Mouse (Mus musculus) kidney, adult 2 months (tissue): ENCODE results near the gene Rbsn. TPM values are rescaled to one million over a fixed set of nuclear protein-coding genes. Genes with fewer than 3 reads are reported as not detected.
A peak's percentile ranks its signal among the peaks of the same experiment; 100 is the strongest.

Experiments
- DNase-seq: peaks from one replicate; pipeline ENCODE4 v3.0.0; 2021
- H3K27ac ChIP-seq: fragments of 200-500 bp; 2 replicates; pipeline ENCODE4 v1.5.1; 2012; ENCODE audit warnings: low read depth, low read length, control low read depth, inconsistent platforms; ENCODE audit not compliant: insufficient read depth
- H3K27me3 ChIP-seq: fragments of 200-500 bp; replicated peaks from 2 replicates; pipeline ENCODE4 v1.6.1; 2012; ENCODE audit warnings: mild to moderate bottlenecking, moderate library complexity, low read length, inconsistent platforms; ENCODE audit not compliant: control insufficient read depth, insufficient read depth
- H3K36me3 ChIP-seq: fragments of 200-500 bp; 2 replicates; pipeline ENCODE4 v1.6.1; 2012; ENCODE audit warnings: mild to moderate bottlenecking, moderate library complexity, low read length, inconsistent platforms; ENCODE audit not compliant: control insufficient read depth, insufficient read depth
- H3K4me1 ChIP-seq: fragments of 200-500 bp; 2 replicates; pipeline ENCODE4 v1.6.1; 2011; ENCODE audit warnings: low read length; ENCODE audit not compliant: control insufficient read depth, insufficient read depth
- H3K4me3 ChIP-seq: fragments of 200-500 bp; 2 replicates; pipeline ENCODE4 v1.5.1; 2011; ENCODE audit warnings: mild to moderate bottlenecking, low read depth, low read length, control low read depth; ENCODE audit not compliant: insufficient read depth
- CTCF ChIP-seq: fragments of 200-500 bp; conservative IDR thresholded peaks from 2 replicates; pipeline ENCODE4 v1.5.1; 2011; ENCODE audit warnings: low read depth, mild to moderate bottlenecking, control low read depth, low read length, moderate library complexity, mixed read lengths; ENCODE audit not compliant: insufficient read depth, insufficient read length
- POLR2A ChIP-seq: fragments of 200-500 bp; IDR thresholded peaks from one replicate; pipeline ENCODE4 v1.6.1; 2011; ENCODE audit warnings: low read depth, low read length, control low read depth
- whole genome bisulfite sequencing: fragments of 180-500 bp; shearing (Covaris S2); methylation state at CpG from one replicate; pipeline ENCODE4 v1.1.7; 2018; 5-methylcytosine and 5-hydroxymethylcytosine counted together
- polyA plus RNA-seq: library from polyadenylated mRNA; depleted of rRNA; stranded (reverse); fragments of >200 nt; gene quantifications from 2 replicates; pipeline ENCODE4 v1.2.3, GENCODE M21; 2012; rRNA removed

Rbsn gene
- polyA plus RNA-seq, 1 experiment: 10.5 TPM

DNA sequence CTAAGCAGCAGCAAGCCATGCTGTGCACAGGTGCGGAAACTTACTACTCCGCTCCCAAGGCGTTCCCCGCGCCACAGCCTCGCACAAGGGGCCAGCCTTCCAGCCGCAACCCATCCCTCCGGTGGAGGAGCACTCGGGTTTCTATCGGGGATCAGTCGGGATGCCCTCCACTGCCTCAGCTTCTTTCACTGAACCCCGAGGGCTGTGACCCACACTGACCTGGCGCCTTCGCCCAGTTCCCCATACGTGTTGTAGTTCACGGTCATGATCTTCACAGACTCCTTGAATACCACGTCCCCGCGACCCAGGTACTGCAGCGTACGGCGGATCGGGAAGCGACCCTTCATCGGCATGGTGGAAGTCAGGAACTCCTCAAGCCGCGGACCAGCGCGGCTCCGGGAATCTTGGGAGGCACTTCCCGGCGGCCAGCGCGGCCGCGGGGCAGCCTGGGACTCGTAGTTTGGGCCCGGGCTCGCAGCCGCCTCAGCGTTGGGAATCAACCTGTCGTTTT is 31.0 kb downstream of the Rbsn start, which contains the start of gene Mrps25:
Gene Mrps25, minus strand, starts transcription at position 413 of the 511 bp plus-strand sequence.
- H3K27ac ChIP-seq: no peak within 1 kb of the TSS

GRCm38 (mm10) chr6:92176450-92176849 is 38.3 kb downstream of the Rbsn start:
- TF ChIP-seq POLR2A (no peak), CTCF (no peak)
- DNase-seq: no peak
- H3K4me1 ChIP-seq: no peaks in the 10 kb centered on the region
- peaks cover 3% of the 10 kb centered on the region for H3K36me3 ChIP-seq
- H3K27ac ChIP-seq: no peak overlapping the region
- no peak overlapping the region for H3K4me3 ChIP-seq
- H3K27me3 ChIP-seq: no peaks in the 10 kb centered on the region
- WGBS: 93% methylated on average over 1 of the region's 1 CpGs

More for the DNA sequence above, 31.0 kb downstream of the Rbsn start, which contains the start of gene Mrps25:
- TF ChIP-seq POLR2A (peak; percentile 53), CTCF (no peak)
- under 1% methylated on average over 42 of the region's 42 CpGs for WGBS
- H3K4me1 ChIP-seq: peaks cover 5% of the 10 kb centered on the region
- peak within 1 kb of the TSS; percentile 87 for H3K4me3 ChIP-seq
- no peaks in the 10 kb centered on the region for H3K27me3 ChIP-seq
- peak; percentile 76 for DNase-seq
- H3K36me3 ChIP-seq: no peaks in the 10 kb centered on the region

- H3K36me3 ChIP-seq: peaks cover 12% of the 10 kb centered on the region
- TF ChIP-seq POLR2A (no peak), CTCF (no peak)
These were observed 52.0 kb downstream of the Rbsn start for GRCm38 (mm10) chr6:92162724-92163123.

DNA sequence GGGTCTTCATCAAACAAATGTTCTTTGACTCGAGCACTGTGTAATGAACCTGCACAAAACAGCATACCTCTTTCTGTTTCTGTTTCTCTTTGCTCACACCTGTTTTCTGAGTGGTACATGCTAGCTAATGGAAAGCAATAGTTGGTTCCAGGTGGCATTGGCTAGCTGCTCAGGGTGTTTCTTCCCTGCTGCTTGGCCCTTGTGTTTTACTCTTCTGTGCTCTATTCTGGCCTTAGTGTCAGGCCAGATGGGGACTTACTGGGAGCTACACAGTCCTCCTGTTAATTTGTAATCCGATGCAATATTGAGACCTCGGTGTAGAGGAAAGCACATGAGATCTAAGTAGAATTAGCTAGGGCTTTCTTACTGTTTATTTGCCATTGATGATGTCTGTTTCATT is 55.9 kb downstream of the Rbsn start:
- no peak overlapping the region for H3K27ac ChIP-seq
- no peaks in the 10 kb centered on the region for H3K4me1 ChIP-seq
- no peak for TF ChIP-seq CTCF
- TF ChIP-seq POLR2A: no peak
- no peak for DNase-seq
- peaks cover 16% of the 10 kb centered on the region for H3K36me3 ChIP-seq
- no peak overlapping the region for H3K4me3 ChIP-seq
- WGBS: 72% methylated on average over 3 of the region's 3 CpGs
- H3K27me3 ChIP-seq: no peaks in the 10 kb centered on the region

More at GRCm38 (mm10) chr6:92162724-92163123, 52.0 kb downstream of the Rbsn start:
- WGBS: 85% methylated on average over 1 of the region's 1 CpGs
- Histone ChIP-seq H3K27me3 (no peaks in the 10 kb centered on the region), H3K4me1 (no peaks in the 10 kb centered on the region), H3K4me3 (no peak overlapping the region), H3K27ac (no peak overlapping the region)
- no peak for DNase-seq

GRCm38 (mm10) chr6:92153774-92154173 is 61.0 kb downstream of the Rbsn start:
- 64% methylated on average over 1 of the region's 1 CpGs for WGBS
- peaks cover 11% of the 10 kb centered on the region for H3K36me3 ChIP-seq
- no peaks in the 10 kb centered on the region for H3K4me1 ChIP-seq
- no peak overlapping the region for H3K4me3 ChIP-seq
- no peaks in the 10 kb centered on the region for H3K27me3 ChIP-seq
- TF ChIP-seq POLR2A (no peak), CTCF (no peak)
- no peak for DNase-seq
- no peak overlapping the region for H3K27ac ChIP-seq

GRCm38 (mm10) chr6:92145881-92146280 is 68.8 kb downstream of the Rbsn start:
- H3K4me1 ChIP-seq: peaks cover 6% of the 10 kb centered on the region; the same call in 1 of the 2 replicates
- H3K4me3 ChIP-seq: no peak overlapping the region
- no peak overlapping the region for H3K27ac ChIP-seq
- peaks cover 3% of the 10 kb centered on the region; the same call in 1 of the 2 replicates for H3K36me3 ChIP-seq
- no peaks in the 10 kb centered on the region for H3K27me3 ChIP-seq
- 96% methylated on average over 4 of the region's 4 CpGs for WGBS
- no peak for DNase-seq
- no peak for TF ChIP-seq POLR2A
- no peak for TF ChIP-seq CTCF

Other genes with a start within 250 kb of the Rbsn start
- 11.6 and 12.2 TPM in 2 replicates for gene Fgd5, start 236.0 kb downstream of the Rbsn start, polyA plus RNA-seq
- gene Nr2c2, start 123.5 kb downstream of the Rbsn start, polyA plus RNA-seq: 14.5 and 15.5 TPM in 2 replicates
- gene Mrps25, start 30.9 kb downstream of the Rbsn start, polyA plus RNA-seq: 21.0 and 25.2 TPM in 2 replicates
- gene Trh, start 29.7 kb upstream of the Rbsn start, polyA plus RNA-seq: not detected in 2 replicates